Mouse (Mus musculus): Measurements from ENCODE around the gene Gm11444.

The Gm11444 gene

GRCm38 (mm10) chr11:85850233-85850632, at the start of gene Gm11444:
TSS of gene Gm11444 (minus strand) at chr11:85850333.
- no peak for DNase-seq (ENCODE audit: low spot score in 2 of 2)

GRCm38 (mm10) chr11:85896335-85896985, 46.3 kb upstream of the Gm11444 start:
- no peak for DNase-seq (ENCODE audit: low spot score in 2 of 2)

GRCm38 (mm10) chr11:85894731-85895545, 44.8 kb upstream of the Gm11444 start:
- no peak for DNase-seq (ENCODE audit: low spot score in 2 of 2)

- no peak for DNase-seq (ENCODE audit: low spot score in 2 of 2)
These were observed 44.0 kb upstream of the Gm11444 start for GRCm38 (mm10) chr11:85894136-85894530.

- no peak for DNase-seq (ENCODE audit: low spot score in 2 of 2)
These were observed 43.4 kb upstream of the Gm11444 start for GRCm38 (mm10) chr11:85893400-85894135.

GRCm38 (mm10) chr11:85892771-85893170, 42.6 kb upstream of the Gm11444 start:
- no peak for DNase-seq (ENCODE audit: low spot score in 2 of 2)

- no peak for DNase-seq (ENCODE audit: low spot score in 2 of 2)
These were observed 41.5 kb upstream of the Gm11444 start for GRCm38 (mm10) chr11:85891692-85892040.

GRCm38 (mm10) chr11:85891010-85891691, 41.0 kb upstream of the Gm11444 start:
- DNase-seq (ENCODE audit: low spot score in 2 of 2): no peak

- no peak for DNase-seq (ENCODE audit: low spot score in 2 of 2)
These were observed 40.4 kb upstream of the Gm11444 start for GRCm38 (mm10) chr11:85890563-85890845.

GRCm38 (mm10) chr11:85889730-85890562, 39.8 kb upstream of the Gm11444 start:
- DNase-seq (ENCODE audit: low spot score in 2 of 2): no peak

- DNase-seq (ENCODE audit: low spot score in 2 of 2): no peak
These were observed 39.1 kb upstream of the Gm11444 start for GRCm38 (mm10) chr11:85889056-85889729.

GRCm38 (mm10) chr11:85888451-85888961, 38.4 kb upstream of the Gm11444 start:
- no peak for DNase-seq (ENCODE audit: low spot score in 2 of 2)

- DNase-seq (ENCODE audit: low spot score in 2 of 2): no peak
These were observed 37.8 kb upstream of the Gm11444 start for GRCm38 (mm10) chr11:85887801-85888450.

GRCm38 (mm10) chr11:85887273-85887672, 37.1 kb upstream of the Gm11444 start:
- no peak for DNase-seq (ENCODE audit: low spot score in 2 of 2)

GRCm38 (mm10) chr11:85886429-85886785, 36.3 kb upstream of the Gm11444 start:
- no peak for DNase-seq (ENCODE audit: low spot score in 2 of 2)

- DNase-seq (ENCODE audit: low spot score in 2 of 2): no peak
These were observed 35.7 kb upstream of the Gm11444 start, which contains the start of gene Tbx4 for GRCm38 (mm10) chr11:85885665-85886428. TSS of gene Tbx4 (plus strand) at chr11:85886422.

- no peak for DNase-seq (ENCODE audit: low spot score in 2 of 2)
These were observed 34.4 kb upstream of the Gm11444 start for GRCm38 (mm10) chr11:85884498-85884897.

GRCm38 (mm10) chr11:85876059-85876788, 26.1 kb upstream of the Gm11444 start:
- DNase-seq (ENCODE audit: low spot score in 2 of 2): no peak

- no peak for DNase-seq (ENCODE audit: low spot score in 2 of 2)
These were observed 14.2 kb upstream of the Gm11444 start for GRCm38 (mm10) chr11:85864363-85864762.

All from left cerebral cortex, adult 9 months (tissue).